Mouse (Mus musculus): ENCODE measurements around the gene Cd101. TPM values are rescaled to one million over a fixed set of nuclear protein-coding genes. Genes with fewer than 3 reads are reported as not detected.

Cd101 gene
- polyA plus RNA-seq, 1 experiment from 2014 or later: 1.0 TPM

DNA sequence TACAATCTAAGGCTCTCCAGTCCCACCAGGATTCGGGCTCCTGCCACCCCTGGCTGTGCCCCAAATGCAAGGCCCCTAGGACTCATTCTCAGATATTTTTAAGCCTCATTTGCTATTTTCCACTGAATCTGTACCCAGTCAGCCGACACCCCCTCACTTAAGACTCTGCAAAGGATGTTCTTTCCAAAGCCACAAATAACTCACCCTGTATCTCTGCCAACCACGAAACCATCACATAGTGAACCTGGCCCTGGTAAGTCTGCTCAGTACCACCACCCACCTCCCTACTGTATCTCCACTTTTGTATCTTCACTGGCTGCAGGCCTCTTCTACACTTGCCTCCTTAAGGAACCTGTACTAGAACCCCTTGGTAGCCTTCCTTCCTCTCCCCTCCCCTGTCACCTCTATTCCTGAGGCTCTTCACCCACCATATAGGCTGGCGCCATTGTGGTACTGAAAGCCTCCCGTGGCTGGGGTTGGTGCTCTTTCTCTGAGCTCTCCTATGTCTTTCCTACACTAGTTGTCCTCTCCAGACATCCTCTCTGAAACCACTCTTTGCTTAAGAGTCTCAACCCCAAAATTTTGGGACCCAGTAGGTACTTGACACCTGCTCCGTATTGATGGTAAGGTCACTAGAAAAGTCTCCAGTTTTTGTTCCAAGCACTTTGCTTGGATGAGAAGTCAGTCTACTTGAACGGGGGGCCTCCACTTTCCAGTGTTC, 32.7 kb upstream of the Cd101 start:
- no peaks in the 10 kb centered on the region for H3K9me3 ChIP-seq (ENCODE audit: control insufficient read depth)
- H3K27ac ChIP-seq (ENCODE audit: low read depth, low read length): no peak overlapping the region
- no peak for ATAC-seq
- WGBS: 91% methylated on average over 7 of the region's 7 CpGs
- H3K27me3 ChIP-seq (replicated peaks; ENCODE audit: control insufficient read depth, insufficient read depth, low read length): no peaks in the 10 kb centered on the region
- no peak overlapping the region for H3K4me2 ChIP-seq (replicated peaks; ENCODE audit: low read depth)
- H3K9ac ChIP-seq (ENCODE audit: low read depth, low read length): no peak overlapping the region
- TF ChIP-seq CTCF (IDR thresholded peaks at IDR 0.05; ENCODE audit: low read depth): no peak
- H3K36me3 ChIP-seq (ENCODE audit: control insufficient read depth, insufficient read depth): peaks cover 42% of the 10 kb centered on the region
- H3K4me3 ChIP-seq (ENCODE audit: low read depth, low read length): no peak overlapping the region
- H3K4me1 ChIP-seq (replicated peaks; ENCODE audit: control insufficient read depth, insufficient read depth, low read length): no peaks in the 10 kb centered on the region

DNA sequence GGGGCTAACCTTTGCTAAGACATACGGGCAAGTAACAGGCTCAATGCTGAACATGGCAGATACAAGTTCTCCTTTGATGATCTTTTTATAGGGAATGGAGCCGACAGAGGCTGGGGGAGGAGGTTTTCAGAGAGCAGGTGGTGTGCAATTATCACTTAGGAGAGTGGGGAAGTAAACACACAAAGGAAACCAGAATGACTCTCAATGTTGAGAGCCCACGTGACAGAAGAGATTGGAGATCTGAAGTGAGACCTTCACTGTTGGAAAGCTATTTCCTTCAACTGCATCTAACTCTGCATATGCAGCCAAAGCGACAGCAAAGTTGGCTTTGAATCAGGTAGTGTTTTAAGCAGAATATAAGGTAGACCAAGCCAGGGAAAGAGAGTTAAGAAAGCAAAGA, 29.9 kb upstream of the Cd101 start:
- H3K4me2 ChIP-seq (replicated peaks; ENCODE audit: low read depth): no peak overlapping the region
- H3K9me3 ChIP-seq (ENCODE audit: control insufficient read depth): no peaks in the 10 kb centered on the region
- no peaks in the 10 kb centered on the region for H3K27me3 ChIP-seq (replicated peaks; ENCODE audit: control insufficient read depth, insufficient read depth, low read length)
- H3K4me3 ChIP-seq (ENCODE audit: low read depth, low read length): no peak overlapping the region
- 71% methylated on average over 4 of the region's 4 CpGs for WGBS
- no peak for ATAC-seq
- H3K9ac ChIP-seq (ENCODE audit: low read depth, low read length): no peak overlapping the region
- H3K36me3 ChIP-seq (ENCODE audit: control insufficient read depth, insufficient read depth): peaks cover 61% of the 10 kb centered on the region
- no peak overlapping the region for H3K27ac ChIP-seq (ENCODE audit: low read depth, low read length)
- H3K4me1 ChIP-seq (replicated peaks; ENCODE audit: control insufficient read depth, insufficient read depth, low read length): no peaks in the 10 kb centered on the region
- no peak for TF ChIP-seq CTCF (IDR thresholded peaks at IDR 0.05; ENCODE audit: low read depth)

DNA sequence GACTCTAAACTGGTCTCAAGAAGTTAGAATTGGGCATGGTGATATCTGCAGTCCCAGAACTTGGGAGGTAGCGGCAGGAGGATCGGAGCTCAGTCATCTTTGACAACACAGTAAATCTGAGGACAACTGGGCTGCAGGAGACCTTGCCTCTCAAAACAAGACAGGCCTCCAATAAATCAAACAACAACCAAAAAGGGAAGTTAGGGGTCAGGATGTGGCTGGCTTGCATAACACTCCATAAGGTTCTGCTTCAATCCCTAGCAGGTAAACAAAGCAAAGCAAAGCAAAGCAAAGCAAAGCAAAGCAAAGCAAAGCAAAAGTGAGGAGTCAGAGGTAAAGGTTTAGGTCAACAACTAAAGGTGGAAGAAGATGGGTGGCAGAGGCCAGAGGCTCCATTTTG, 28.8 kb upstream of the Cd101 start:
- Histone ChIP-seq H3K27me3 (replicated peaks; ENCODE audit: control insufficient read depth, insufficient read depth, low read length) (no peaks in the 10 kb centered on the region), H3K4me1 (replicated peaks; ENCODE audit: control insufficient read depth, insufficient read depth, low read length) (no peaks in the 10 kb centered on the region), H3K4me2 (replicated peaks; ENCODE audit: low read depth) (no peak overlapping the region), H3K9ac (ENCODE audit: low read depth, low read length) (no peak overlapping the region), H3K4me3 (ENCODE audit: low read depth, low read length) (no peak overlapping the region), H3K27ac (ENCODE audit: low read depth, low read length) (no peak overlapping the region), H3K9me3 (ENCODE audit: control insufficient read depth) (no peaks in the 10 kb centered on the region), H3K36me3 (ENCODE audit: control insufficient read depth, insufficient read depth) (peaks cover 64% of the 10 kb centered on the region)
- no peak for TF ChIP-seq CTCF (IDR thresholded peaks at IDR 0.05; ENCODE audit: low read depth)
- WGBS: 94% methylated on average over 2 of the region's 2 CpGs
- no peak for ATAC-seq

DNA sequence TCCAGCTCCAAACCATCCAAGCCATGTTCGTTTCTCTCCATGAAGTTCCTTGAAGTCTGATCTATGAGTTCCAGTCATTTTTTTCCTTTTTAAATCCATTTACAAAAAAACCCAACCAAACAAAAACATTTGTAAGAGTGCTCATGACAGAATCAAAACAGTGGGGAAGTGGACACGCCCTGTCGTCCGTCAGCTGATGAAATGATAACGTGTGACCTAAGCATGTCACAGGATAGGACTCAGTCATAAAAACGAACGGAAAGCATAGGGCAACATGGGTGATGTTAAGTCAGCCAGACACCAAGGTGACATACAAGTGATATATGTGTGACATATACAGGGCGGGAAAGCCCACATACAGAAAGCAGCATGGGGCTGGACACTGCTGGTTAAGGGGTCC, 25.9 kb upstream of the Cd101 start:
- Histone ChIP-seq H3K36me3 (ENCODE audit: control insufficient read depth, insufficient read depth) (peaks cover 57% of the 10 kb centered on the region), H3K27me3 (replicated peaks; ENCODE audit: control insufficient read depth, insufficient read depth, low read length) (no peaks in the 10 kb centered on the region), H3K9me3 (ENCODE audit: control insufficient read depth) (no peaks in the 10 kb centered on the region), H3K4me2 (replicated peaks; ENCODE audit: low read depth) (no peak overlapping the region), H3K4me1 (replicated peaks; ENCODE audit: control insufficient read depth, insufficient read depth, low read length) (no peaks in the 10 kb centered on the region), H3K9ac (ENCODE audit: low read depth, low read length) (no peak overlapping the region), H3K27ac (ENCODE audit: low read depth, low read length) (no peak overlapping the region), H3K4me3 (ENCODE audit: low read depth, low read length) (no peak overlapping the region)
- WGBS: 67% methylated on average over 8 of the region's 8 CpGs
- no peak for ATAC-seq
- TF ChIP-seq CTCF (IDR thresholded peaks at IDR 0.05; ENCODE audit: low read depth): no peak

GRCm38 (mm10) chr3:101051601-101052000, 22.2 kb upstream of the Cd101 start:
- Histone ChIP-seq H3K4me2 (replicated peaks; ENCODE audit: low read depth) (no peak overlapping the region), H3K27ac (ENCODE audit: low read depth, low read length) (no peak overlapping the region), H3K4me3 (ENCODE audit: low read depth, low read length) (no peak overlapping the region), H3K36me3 (ENCODE audit: control insufficient read depth, insufficient read depth) (peaks cover 31% of the 10 kb centered on the region), H3K4me1 (replicated peaks; ENCODE audit: control insufficient read depth, insufficient read depth, low read length) (no peaks in the 10 kb centered on the region; the same call in 1 of the 2 replicates), H3K9me3 (ENCODE audit: control insufficient read depth) (no peaks in the 10 kb centered on the region), H3K27me3 (replicated peaks; ENCODE audit: control insufficient read depth, insufficient read depth, low read length) (no peaks in the 10 kb centered on the region), H3K9ac (ENCODE audit: low read depth, low read length) (no peak overlapping the region)
- WGBS: 65% methylated on average over 4 of the region's 4 CpGs
- ATAC-seq: no peak
- TF ChIP-seq CTCF (IDR thresholded peaks at IDR 0.05; ENCODE audit: low read depth): no peak

GRCm38 (mm10) chr3:101049997-101050396, 20.6 kb upstream of the Cd101 start:
- H3K9me3 ChIP-seq (ENCODE audit: control insufficient read depth): no peaks in the 10 kb centered on the region
- no peak overlapping the region for H3K4me2 ChIP-seq (replicated peaks; ENCODE audit: low read depth)
- WGBS: 64% methylated on average over 9 of the region's 9 CpGs
- no peaks in the 10 kb centered on the region for H3K27me3 ChIP-seq (replicated peaks; ENCODE audit: control insufficient read depth, insufficient read depth, low read length)
- no peak overlapping the region for H3K27ac ChIP-seq (ENCODE audit: low read depth, low read length)
- H3K4me3 ChIP-seq (ENCODE audit: low read depth, low read length): no peak overlapping the region
- TF ChIP-seq CTCF (IDR thresholded peaks at IDR 0.05; ENCODE audit: low read depth): no peak
- H3K9ac ChIP-seq (ENCODE audit: low read depth, low read length): no peak overlapping the region
- peaks cover 25% of the 10 kb centered on the region for H3K36me3 ChIP-seq (ENCODE audit: control insufficient read depth, insufficient read depth)
- ATAC-seq: no peak
- peaks cover 3% of the 10 kb centered on the region; the same call in 1 of the 2 replicates for H3K4me1 ChIP-seq (replicated peaks; ENCODE audit: control insufficient read depth, insufficient read depth, low read length)
